In the genomic region with DNA sequence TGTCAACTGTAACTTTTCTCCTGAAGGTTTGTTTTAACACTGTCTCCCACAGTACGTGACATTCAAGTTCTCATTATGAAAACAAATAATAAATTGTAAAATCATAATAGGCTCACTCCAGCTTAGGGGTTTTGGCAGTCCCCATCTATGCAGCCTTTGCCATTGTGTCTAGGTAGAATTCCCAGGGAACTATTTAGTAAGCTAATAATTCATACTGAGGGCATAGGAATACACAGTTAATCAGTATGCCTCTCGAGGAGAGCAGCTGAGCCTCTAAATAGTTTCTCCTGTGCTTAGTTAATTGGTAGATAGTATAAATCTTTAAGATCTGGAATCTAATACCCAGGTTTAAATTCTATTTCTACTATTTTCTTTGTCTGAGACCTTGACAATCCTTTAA, we compare ENCODE assay signal across 35 mouse cellular contexts.
"Had no signal": no experiment of that assay in that cellular context is flagged by ENCODE, and none has a peak within 500 bp of the region (broad histone marks: within the 10 kb centered on the region; RNA-seq: fewer than 3 reads in every experiment).

No protein-coding gene starts in this region.

- H3K27me3 ChIP-seq: heart, embryonic 12.5 days; heart, embryonic 13.5 days; heart, embryonic 15.5 days; hindbrain, embryonic 12.5 days; hindbrain, embryonic 13.5 days; hindbrain, embryonic 15.5 days; intestine, embryonic 15.5 days; kidney, embryonic 15.5 days had no signal

- DNase-seq: heart, postnatal 10 days; heart, postnatal 14 days; heart, postnatal 36 days; heart, postnatal 4 days; kidney, adult 11 months; kidney, adult 18-20 months; kidney, adult 2 months; kidney, adult 8-10 months; kidney, adult 9 months; kidney, postnatal 10 days; kidney, postnatal 14 days; kidney, postnatal 25 days; kidney, postnatal 36 days; kidney, postnatal 4 days; layer of hippocampus, adult 9-11 months; layer of hippocampus, postnatal 36 days had no signal

- ATAC-seq: hindbrain, embryonic 16.5 days; hindbrain, postnatal 0 days; inflammation-experienced regulatory T-cells, adult 6 months; intestine, embryonic 15.5 days; intestine, embryonic 16.5 days; intestine, postnatal 0 days had no signal

- H3K36me3 ChIP-seq: heart, embryonic 10.5 days; heart, embryonic 12.5 days; heart, embryonic 13.5 days; heart, embryonic 15.5 days; hindbrain, embryonic 10.5 days; hindbrain, embryonic 12.5 days; hindbrain, embryonic 13.5 days; hindbrain, embryonic 15.5 days; intestine, embryonic 15.5 days; kidney, embryonic 15.5 days had no signal

- H3K4me3 ChIP-seq: heart, embryonic 10.5 days; heart, embryonic 12.5 days; heart, embryonic 13.5 days; heart, embryonic 15.5 days; hindbrain, embryonic 10.5 days; hindbrain, embryonic 12.5 days; hindbrain, embryonic 13.5 days; hindbrain, embryonic 15.5 days; intestine, embryonic 15.5 days; kidney, embryonic 15.5 days; layer of hippocampus, adult 2 months had no signal

- H3K9ac ChIP-seq: heart, embryonic 12.5 days; heart, embryonic 13.5 days; heart, embryonic 15.5 days; hindbrain, embryonic 12.5 days; hindbrain, embryonic 13.5 days; hindbrain, embryonic 14.5 days; hindbrain, embryonic 15.5 days; intestine, embryonic 15.5 days; kidney, embryonic 15.5 days had no signal

- H3K4me1 ChIP-seq: heart, embryonic 10.5 days; heart, embryonic 12.5 days; heart, embryonic 13.5 days; heart, embryonic 15.5 days; hindbrain, embryonic 10.5 days; hindbrain, embryonic 12.5 days; hindbrain, embryonic 13.5 days; hindbrain, embryonic 15.5 days; intestine, embryonic 15.5 days; kidney, embryonic 15.5 days had no signal

- H3K27ac ChIP-seq: heart, embryonic 10.5 days; heart, embryonic 13.5 days; heart, embryonic 15.5 days; hindbrain, embryonic 10.5 days; hindbrain, embryonic 12.5 days; hindbrain, embryonic 13.5 days; hindbrain, embryonic 14.5 days; hindbrain, embryonic 15.5 days; hindbrain, postnatal 0 days; intestine, embryonic 15.5 days; kidney, embryonic 15.5 days; kidney, postnatal 0 days; layer of hippocampus, adult 2 months had no signal

- H3K4me2 ChIP-seq: heart, embryonic 11.5 days; heart, embryonic 12.5 days; heart, embryonic 13.5 days; heart, embryonic 15.5 days; hindbrain, embryonic 12.5 days; hindbrain, embryonic 13.5 days; hindbrain, embryonic 14.5 days; hindbrain, embryonic 15.5 days; intestine, embryonic 15.5 days; kidney, embryonic 15.5 days had no signal

- H3K9me3 ChIP-seq: heart, embryonic 10.5 days; heart, embryonic 12.5 days; heart, embryonic 13.5 days; heart, embryonic 15.5 days; hindbrain, embryonic 10.5 days; hindbrain, embryonic 12.5 days; hindbrain, embryonic 13.5 days; hindbrain, embryonic 15.5 days; intestine, embryonic 15.5 days; kidney, embryonic 15.5 days had no signal
